In the genomic region with DNA sequence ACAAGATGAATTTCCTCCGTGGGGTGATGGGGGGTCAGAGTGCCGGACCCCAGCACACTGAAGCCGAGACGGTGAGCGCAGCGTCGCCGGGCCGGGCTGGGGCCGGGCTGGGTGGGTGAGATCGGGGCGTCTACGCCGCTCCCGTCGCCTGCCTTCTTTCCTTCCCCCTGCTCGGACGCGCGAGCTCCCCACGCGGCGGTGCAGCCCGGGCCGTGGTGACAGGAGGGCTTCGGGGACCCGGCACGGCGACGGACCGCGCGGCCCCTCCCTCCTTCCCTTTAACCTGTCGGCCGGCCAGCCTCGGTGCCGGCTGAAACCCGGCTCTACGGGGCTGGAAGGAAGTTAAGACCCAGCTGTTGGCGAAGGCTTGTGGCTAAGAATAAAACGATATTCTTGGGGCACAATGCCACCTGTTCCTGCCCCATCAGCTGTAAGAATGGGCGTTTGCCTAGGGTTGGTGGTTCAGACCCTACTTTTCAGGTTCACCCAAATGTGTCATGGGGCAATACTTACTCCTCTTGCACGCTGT, we compare ENCODE assay signal across 8 mouse cellular contexts. TPM values are rescaled to one million over a fixed set of nuclear protein-coding genes. Genes with fewer than 3 reads are reported as not detected.
DNase-seq lines count a peak whose midpoint lies in the region; ATAC-seq and TF ChIP-seq lines count a peak whose summit lies in the region.

No protein-coding gene starts in this region.

- peak overlapping the region; percentile 23 for H3K4me2 ChIP-seq in CH12.LX (ENCODE audit: insufficient read depth, low read depth, poor library complexity, severe bottlenecking)
- peak overlapping the region; percentile 86 for H3K4me2 ChIP-seq in heart, embryonic 16.5 days (ENCODE audit: low read depth, low read length)

- dilution Hi-C loops in CH12.LX (cut with MboI; ENCODE audit: extremely low pct_ligation_motif_present, extremely low pct_unique_long_range_greater_than_20kb, low sequenced_read_pairs), result no loop called here

- DNase-seq in CH12.LX (ENCODE audit: extremely low read depth) (peak; percentile 27), ZHBTc4 (ENCODE audit: low read depth, low spot score) (peak; percentile 63)
- peak; percentile 44 to 71 for DNase-seq in kidney, postnatal 25 days
- peak; percentile 64 to 65 for DNase-seq in lung, postnatal 4 days
- DNase-seq in spleen, adult 2 months (ENCODE audit: low read depth in 1 of 2, low spot score in 2 of 2), result peak in 1 of 2 experiments; percentile 51
- no peak for DNase-seq in left cerebral cortex, postnatal 4 days

- peak overlapping the region; percentile 84 to 97 (median 94) for H3K4me3 ChIP-seq in CH12.LX (replicated peaks in 1 of 3; ENCODE audit: low read depth in 2 of 3, low read length in 2 of 3, poor library complexity in 1 of 3)
- peak overlapping the region; percentile 98 for H3K4me3 ChIP-seq in erythroblast, embryonic 14.5 days (replicated peaks)
- peak overlapping the region; percentile 89 for H3K4me3 ChIP-seq in heart, embryonic 16.5 days (ENCODE audit: low read length)
- H3K4me3 ChIP-seq in spleen, adult 2 months (ENCODE audit: extremely low read depth, insufficient read depth, insufficient read length), result peak overlapping the region; percentile 84

- no peak; the same call in 1 of the 2 replicates for TF ChIP-seq POLR2A in CH12.LX (IDR thresholded peaks at IDR 0.05; ENCODE audit: low read depth, low read length)
- TF ChIP-seq POLR2A in spleen, adult 2 months (IDR thresholded peaks at IDR 0.05; ENCODE audit: low read depth, low read length), result no peak

- H3K36me3 ChIP-seq in CH12.LX (replicated peaks in 1 of 2; ENCODE audit: control insufficient read depth in 1 of 2, insufficient read depth in 1 of 2, low read length in 1 of 2), result peaks cover 0 to 18% of the 10 kb centered on the region in 2 experiments
- peaks cover 21% of the 10 kb centered on the region for H3K36me3 ChIP-seq in erythroblast, embryonic 14.5 days (ENCODE audit: control insufficient read depth)
- no peaks in the 10 kb centered on the region for H3K36me3 ChIP-seq in heart, embryonic 16.5 days (ENCODE audit: control insufficient read depth, insufficient read depth)
- H3K36me3 ChIP-seq in spleen, adult 2 months (ENCODE audit: control insufficient read depth, insufficient read depth, low read length), result no peaks in the 10 kb centered on the region

- WGBS in heart, embryonic 16.5 days, result under 1% methylated on average over 35 of the region's 43 CpGs
- 1% methylated on average over 32 of the region's 43 CpGs for WGBS in spleen, adult 2 months

- TF ChIP-seq RAD21 in CH12.LX (IDR thresholded peaks at IDR 0.05; ENCODE audit: low read depth, low read length), result no peak

- no peak for TF ChIP-seq EP300 in CH12.LX (IDR thresholded peaks at IDR 0.05; ENCODE audit: low read length)

- no peak for TF ChIP-seq CTCF in CH12.LX (conservative IDR thresholded peaks at IDR 0.05 in 1 of 2, IDR thresholded peaks at IDR 0.05 in 1 of 2; ENCODE audit: low read depth in 2 of 2, low read length in 2 of 2)
- TF ChIP-seq CTCF in spleen, adult 2 months (IDR thresholded peaks at IDR 0.05; ENCODE audit: extremely low read depth, insufficient read depth, insufficient read length, insufficient replicate concordance), result no peak

- H3K27me3 ChIP-seq in CH12.LX (replicated peaks), result no peaks in the 10 kb centered on the region
- no peaks in the 10 kb centered on the region; the same call in 1 of the 2 replicates for H3K27me3 ChIP-seq in erythroblast, embryonic 14.5 days (ENCODE audit: control insufficient read depth)
- no peaks in the 10 kb centered on the region for H3K27me3 ChIP-seq in heart, embryonic 16.5 days (ENCODE audit: control insufficient read depth, insufficient read depth, low read length)
- H3K27me3 ChIP-seq in spleen, adult 2 months (ENCODE audit: control insufficient read depth, insufficient read depth, low read length), result no peaks in the 10 kb centered on the region

- intact Hi-C loops in left cerebral cortex, postnatal 4 days (cut with DNase I), result loop anchor here (5.0 kb wide), 1 partner anchor 56 kb away; the partner anchor contains the start of gene G3bp2

- no peaks in the 10 kb centered on the region for H3K9me3 ChIP-seq in CH12.LX (replicated peaks; ENCODE audit: low read length)
- no peaks in the 10 kb centered on the region for H3K9me3 ChIP-seq in erythroblast, embryonic 14.5 days (ENCODE audit: control insufficient read depth, low read length)
- no peaks in the 10 kb centered on the region for H3K9me3 ChIP-seq in heart, embryonic 16.5 days (replicated peaks; ENCODE audit: control insufficient read depth, low read length)

- H3K9ac ChIP-seq in CH12.LX (ENCODE audit: insufficient read depth, low read depth), result peak overlapping the region; percentile 69
- H3K9ac ChIP-seq in heart, embryonic 16.5 days (ENCODE audit: low read length), result peak overlapping the region; percentile 93

- in situ Hi-C loops in CH12.LX (cut with MboI; ENCODE audit: low pct_ligation_motif_present, low pct_unique_long_range_greater_than_20kb, low sequenced_read_pairs), result no loop called here

- H3K27ac ChIP-seq in CH12.LX (ENCODE audit: insufficient read depth, low read depth), result peak overlapping the region; percentile 6; the same call in 1 of the 2 replicates
- H3K27ac ChIP-seq in heart, embryonic 16.5 days (ENCODE audit: low read length), result peak overlapping the region; percentile 81
- peak overlapping the region; percentile 73 for H3K27ac ChIP-seq in spleen, adult 2 months (ENCODE audit: insufficient read depth, low read length)

- ATAC-seq in heart, embryonic 16.5 days (replicated peaks; ENCODE audit: extremely low read depth, insufficient read depth, low FRiP score), result peak; percentile 65

- H3K4me1 ChIP-seq in CH12.LX (ENCODE audit: control insufficient read depth in 1 of 2, insufficient read depth in 2 of 2), result peaks cover 9 to 43% of the 10 kb centered on the region in 2 experiments
- H3K4me1 ChIP-seq in erythroblast, embryonic 14.5 days (ENCODE audit: control insufficient read depth), result peaks cover 66% of the 10 kb centered on the region
- peaks cover 16% of the 10 kb centered on the region for H3K4me1 ChIP-seq in heart, embryonic 16.5 days (ENCODE audit: control insufficient read depth, insufficient read depth, low read length)
- H3K4me1 ChIP-seq in spleen, adult 2 months (ENCODE audit: control insufficient read depth, insufficient read depth, insufficient read length), result peaks cover 9% of the 10 kb centered on the region; the same call in 1 of the 2 replicates

- H3K79me2 ChIP-seq in CH12.LX (replicated peaks; ENCODE audit: control insufficient read depth, extremely low read depth, insufficient read depth, poor library complexity, severe bottlenecking), result peaks cover 31% of the 10 kb centered on the region

TF ChIP-seq in CH12.LX, 34 proteins besides CTCF, POLR2A, EP300 and RAD21:
- 0 out of 2 replicates have a peak, but pooled peaks have one; percentile 36 for TF ChIP-seq CHD1 (IDR thresholded peaks at IDR 0.05; ENCODE audit: low read depth, low read length)
- TF ChIP-seq HCFC1 (IDR thresholded peaks at IDR 0.05; ENCODE audit: low read depth, low read length), result no peak
- TF ChIP-seq SIN3A (IDR thresholded peaks at IDR 0.05; ENCODE audit: low read length), result peak; percentile 75; the same call in 1 of the 2 replicates
- peak; percentile 86; the same call in 1 of the 2 replicates for TF ChIP-seq UBTF (IDR thresholded peaks at IDR 0.05; ENCODE audit: low read depth, low read length)

RNA-seq across cellular contexts. Expression of gene Uso1, which starts 0.4 kb away (rescaled TPM):
- total RNA-seq in CH12.LX (2012; rRNA removed) (20.9 and 22.7 TPM in 2 replicates), CH12.LX (2014; rRNA removed) (16.9 and 19.9 TPM in 2 replicates)
- 55.6 and 63.7 TPM in 2 replicates for polyA plus RNA-seq in CH12.LX (2012; ENCODE audit: insufficient read length, low read depth)
- 0.53 and 0.71 TPM in 2 replicates for polyA plus RNA-seq in erythroblast, embryonic 14.5 days (2012)
- 28.4 and 31.0 TPM in 2 replicates for polyA plus RNA-seq in heart, embryonic 16.5 days (2015; fragmentation: Nextera tagmentation; extraction: Ambion mirVana)
- polyA plus RNA-seq in spleen, adult 2 months (2012; rRNA removed), result 10.1 and 13.2 TPM in 2 replicates
- 10 to 100 TPM; 62.2 to 65.0 TPM for total RNA-seq in left cerebral cortex, postnatal 4 days (2021)

RNA-seq across cellular contexts. Expression of gene G3bp2, which starts 54.6 kb away (rescaled TPM):
- total RNA-seq in CH12.LX (2012; rRNA removed) (38.8 and 55.9 TPM in 2 replicates), CH12.LX (2014; rRNA removed) (99.7 and 103 TPM in 2 replicates)
- 106 and 114 TPM in 2 replicates for polyA plus RNA-seq in CH12.LX (2012; ENCODE audit: insufficient read length, low read depth)
- 1.2 and 1.3 TPM in 2 replicates for polyA plus RNA-seq in erythroblast, embryonic 14.5 days (2012)
- polyA plus RNA-seq in heart, embryonic 16.5 days (2015; fragmentation: Nextera tagmentation; extraction: Ambion mirVana), result 122 and 125 TPM in 2 replicates
- 9.1 and 10.1 TPM in 2 replicates for polyA plus RNA-seq in spleen, adult 2 months (2012; rRNA removed)
- total RNA-seq in left cerebral cortex, postnatal 4 days (2021), result 100 to 1,000 TPM; 201 to 203 TPM

Comparison
In these comparisons a context has a peak if more than half of its experiments do, and no peak if none do; other contexts are left out.
1. H3K27ac ChIP-seq: peak in every context shown above with its lines; median percentile 81 in heart, embryonic 16.5 days; 73 in spleen, adult 2 months; 6 in CH12.LX.